In genomic region chr11:16559001-16559699, GRCm38 (mm10) we compare ENCODE assay signal across 7 mouse cellular contexts. TPM values are rescaled to one million over a fixed set of nuclear protein-coding genes. Genes with fewer than 3 reads are reported as not detected.
DNase-seq lines count a peak whose midpoint lies in the region; ATAC-seq lines count a peak whose summit lies in the region.

No protein-coding gene starts in this region.

- H3K9me3 ChIP-seq in embryonic facial prominence, embryonic 10.5 days, result no peaks in the 10 kb centered on the region
- H3K9me3 ChIP-seq in forebrain, embryonic 12.5 days, result no peaks in the 10 kb centered on the region

- no peaks in the 10 kb centered on the region for H3K27me3 ChIP-seq in embryonic facial prominence, embryonic 10.5 days (replicated peaks; ENCODE audit: low read depth, poor library complexity, severe bottlenecking)
- no peaks in the 10 kb centered on the region for H3K27me3 ChIP-seq in forebrain, embryonic 12.5 days

- WGBS in embryonic facial prominence, embryonic 10.5 days, result 23% methylated on average over 16 of the region's 16 CpGs
- WGBS in forebrain, embryonic 12.5 days, result 61% methylated on average over 16 of the region's 16 CpGs

- H3K4me2 ChIP-seq in forebrain, embryonic 12.5 days, result no peak overlapping the region

- H3K4me1 ChIP-seq in embryonic facial prominence, embryonic 10.5 days, result peaks cover 33% of the 10 kb centered on the region
- no peaks in the 10 kb centered on the region for H3K4me1 ChIP-seq in forebrain, embryonic 12.5 days

- peak; percentile 39 for DNase-seq in testis, postnatal 10 days (ENCODE audit: low spot score)
- DNase-seq in testis, postnatal 14 days (ENCODE audit: low spot score), result no peak
- DNase-seq in embryonic facial prominence, embryonic 10.5 days (ENCODE audit: low spot score), result peak; percentile 84
- DNase-seq in kidney, adult 9 months, result peak; percentile 10
- DNase-seq in naive thymus-derived CD4-positive, alpha-beta T cell, adult 2 months (ENCODE audit: low read depth), result peak; percentile 8
- DNase-seq in thymus, postnatal 4 days, result no peak

- no peak overlapping the region for H3K9ac ChIP-seq in forebrain, embryonic 12.5 days

- no peak for ATAC-seq in forebrain, embryonic 12.5 days (ENCODE audit: low FRiP score)

- H3K27ac ChIP-seq in embryonic facial prominence, embryonic 10.5 days (replicated peaks), result peak overlapping the region; percentile 78
- no peak overlapping the region for H3K27ac ChIP-seq in forebrain, embryonic 12.5 days

- H3K36me3 ChIP-seq in embryonic facial prominence, embryonic 10.5 days (replicated peaks), result no peaks in the 10 kb centered on the region
- no peaks in the 10 kb centered on the region for H3K36me3 ChIP-seq in forebrain, embryonic 12.5 days (replicated peaks)

- H3K4me3 ChIP-seq in embryonic facial prominence, embryonic 10.5 days, result 0 out of 2 replicates have a peak overlapping the region, but pooled peaks have one; percentile 13
- H3K4me3 ChIP-seq in forebrain, embryonic 12.5 days (replicated peaks), result no peak overlapping the region

RNA-seq across cellular contexts. Expression of gene Sec61g, which starts 50.9 kb away (rescaled TPM):
- polyA plus RNA-seq in embryonic facial prominence, embryonic 10.5 days (2016; fragmentation: Nextera tagmentation; extraction: Ambion mirVana), result 40.7 and 44.2 TPM in 2 replicates
- polyA plus RNA-seq in forebrain, embryonic 12.5 days (2016; fragmentation: Nextera tagmentation; extraction: Ambion mirVana), result 38.0 and 40.2 TPM in 2 replicates

Comparison
In these comparisons a context has a peak if more than half of its experiments do, and no peak if none do; other contexts are left out.
1. DNase-seq: peak in testis, postnatal 10 days (single experiment), embryonic facial prominence, embryonic 10.5 days (single experiment), kidney, adult 9 months (single experiment) and naive thymus-derived CD4-positive, alpha-beta T cell, adult 2 months (single experiment); none in testis, postnatal 14 days (single experiment) and thymus, postnatal 4 days (single experiment).